Mouse (Mus musculus): ENCODE data around the gene Rin1. TPM values are rescaled to one million over a fixed set of nuclear protein-coding genes. Genes with fewer than 3 reads are reported as not detected.
A peak's percentile ranks its signal among the peaks of the same experiment; 100 is the strongest.
"Not testable (repeated sequence)": the region's sequence is repeated elsewhere in the genome, so short reads cannot be mapped to it uniquely, and the experiment has no call there.

Gene Rin1
- total and polyA plus RNA-seq, 2 experiments from 2014 or later, result 1.3 to 3.1 TPM

GRCm38 (mm10) chr19:5082005-5082404, 31.7 kb downstream of the Rin1 start:
- no peak overlapping the region for H3K27ac ChIP-seq (ENCODE audit: low read depth)

GRCm38 (mm10) chr19:5082596-5082995, 32.3 kb downstream of the Rin1 start:
- H3K4me3 ChIP-seq (ENCODE audit: low read depth, low read length), result no peak overlapping the region
- H3K36me3 ChIP-seq (replicated peaks; ENCODE audit: control insufficient read depth, insufficient read depth, low read length), result no peaks in the 10 kb centered on the region
- no peak overlapping the region for H3K4me2 ChIP-seq (ENCODE audit: low read depth, low read length)
- TF ChIP-seq EP300 (IDR thresholded peaks at IDR 0.05; ENCODE audit: low read depth), result no peak
- no peak for TF ChIP-seq CTCF (IDR thresholded peaks at IDR 0.05; ENCODE audit: low read depth)
- DNase-seq (ENCODE audit: low spot score) (no peak), ATAC-seq (ENCODE audit: insufficient read depth, low read depth) (no peak)
- no peaks in the 10 kb centered on the region for H3K9me3 ChIP-seq (replicated peaks; ENCODE audit: control insufficient read depth, low read length)
- H3K27ac ChIP-seq (ENCODE audit: low read depth), result no peak overlapping the region
- no peak overlapping the region for H3K9ac ChIP-seq (replicated peaks; ENCODE audit: low read depth, low read length)
- peaks cover 65% of the 10 kb centered on the region for H3K27me3 ChIP-seq (ENCODE audit: control insufficient read depth, insufficient read depth, low read length)
- 68% methylated on average over 24 of the region's 24 CpGs for WGBS
- H3K4me1 ChIP-seq (ENCODE audit: control insufficient read depth, insufficient read depth), result peaks cover 6% of the 10 kb centered on the region; the same call in 1 of the 2 replicates

More at GRCm38 (mm10) chr19:5082005-5082404, 31.7 kb downstream of the Rin1 start:
- no peak for TF ChIP-seq CTCF (IDR thresholded peaks at IDR 0.05; ENCODE audit: low read depth)
- Histone ChIP-seq H3K4me3 (ENCODE audit: low read depth, low read length) (no peak overlapping the region), H3K36me3 (replicated peaks; ENCODE audit: control insufficient read depth, insufficient read depth, low read length) (no peaks in the 10 kb centered on the region), H3K4me1 (ENCODE audit: control insufficient read depth, insufficient read depth) (no peaks in the 10 kb centered on the region), H3K9me3 (replicated peaks; ENCODE audit: control insufficient read depth, low read length) (no peaks in the 10 kb centered on the region), H3K9ac (replicated peaks; ENCODE audit: low read depth, low read length) (no peak overlapping the region), H3K4me2 (ENCODE audit: low read depth, low read length) (no peak overlapping the region), H3K27me3 (ENCODE audit: control insufficient read depth, insufficient read depth, low read length) (peaks cover 65% of the 10 kb centered on the region)
- 65% methylated on average over 18 of the region's 18 CpGs for WGBS
- ATAC-seq (ENCODE audit: insufficient read depth, low read depth) (no peak), DNase-seq (ENCODE audit: low spot score) (no peak)

- TF ChIP-seq CTCF (IDR thresholded peaks at IDR 0.05; ENCODE audit: low read depth) (no peak), EP300 (IDR thresholded peaks at IDR 0.05; ENCODE audit: low read depth) (no peak)
- Histone ChIP-seq H3K9ac (replicated peaks; ENCODE audit: low read depth, low read length) (no peak overlapping the region), H3K4me2 (ENCODE audit: low read depth, low read length) (no peak overlapping the region), H3K4me3 (ENCODE audit: low read depth, low read length) (no peak overlapping the region), H3K9me3 (replicated peaks; ENCODE audit: control insufficient read depth, low read length) (no peaks in the 10 kb centered on the region), H3K27me3 (ENCODE audit: control insufficient read depth, insufficient read depth, low read length) (peaks cover 65% of the 10 kb centered on the region), H3K36me3 (replicated peaks; ENCODE audit: control insufficient read depth, insufficient read depth, low read length) (no peaks in the 10 kb centered on the region), H3K27ac (ENCODE audit: low read depth) (no peak overlapping the region), H3K4me1 (ENCODE audit: control insufficient read depth, insufficient read depth) (peaks cover 11% of the 10 kb centered on the region)
- ATAC-seq (ENCODE audit: insufficient read depth, low read depth) (no peak), DNase-seq (ENCODE audit: low spot score) (no peak)
- 56% methylated on average over 3 of the region's 3 CpGs for WGBS
These were observed 33.9 kb downstream of the Rin1 start for GRCm38 (mm10) chr19:5083961-5084833.

- no peak overlapping the region for H3K9ac ChIP-seq (replicated peaks; ENCODE audit: low read depth, low read length)
- H3K27ac ChIP-seq (ENCODE audit: low read depth), result no peak overlapping the region
- H3K36me3 ChIP-seq (replicated peaks; ENCODE audit: control insufficient read depth, insufficient read depth, low read length), result no peaks in the 10 kb centered on the region; the same call in 1 of the 2 replicates
- peaks cover 65% of the 10 kb centered on the region for H3K27me3 ChIP-seq (ENCODE audit: control insufficient read depth, insufficient read depth, low read length)
- peaks cover 14% of the 10 kb centered on the region for H3K4me1 ChIP-seq (ENCODE audit: control insufficient read depth, insufficient read depth)
- H3K4me2 ChIP-seq (ENCODE audit: low read depth, low read length), result peak overlapping the region; percentile 70
- no peaks in the 10 kb centered on the region for H3K9me3 ChIP-seq (replicated peaks; ENCODE audit: control insufficient read depth, low read length)
- no peak for ATAC-seq (ENCODE audit: insufficient read depth, low read depth)
- TF ChIP-seq CTCF (IDR thresholded peaks at IDR 0.05; ENCODE audit: low read depth) (no peak), EP300 (IDR thresholded peaks at IDR 0.05; ENCODE audit: low read depth) (no peak)
- WGBS, result 2% methylated on average over 15 of the region's 15 CpGs
- peak overlapping the region; percentile 50 for H3K4me3 ChIP-seq (ENCODE audit: low read depth, low read length)
- DNase-seq (ENCODE audit: low spot score), result no peak
These were observed 34.5 kb downstream of the Rin1 start for GRCm38 (mm10) chr19:5084834-5085144.

GRCm38 (mm10) chr19:5085145-5085863, 35.0 kb downstream of the Rin1 start, which contains the start of gene Tmem151a:
Gene Tmem151a, minus strand, starts transcription at chr19:5085531.
- DNase-seq (ENCODE audit: low spot score), result no peak
- Histone ChIP-seq H3K9ac (replicated peaks; ENCODE audit: low read depth, low read length) (no peak within 1 kb of the TSS), H3K36me3 (replicated peaks; ENCODE audit: control insufficient read depth, insufficient read depth, low read length) (peaks cover 1% of the 10 kb centered on the region; the same call in 1 of the 2 replicates), H3K27me3 (ENCODE audit: control insufficient read depth, insufficient read depth, low read length) (peaks cover 62% of the 10 kb centered on the region), H3K27ac (ENCODE audit: low read depth) (no peak within 1 kb of the TSS), H3K4me1 (ENCODE audit: control insufficient read depth, insufficient read depth) (peaks cover 14% of the 10 kb centered on the region), H3K9me3 (replicated peaks; ENCODE audit: control insufficient read depth, low read length) (no peaks in the 10 kb centered on the region), H3K4me2 (ENCODE audit: low read depth, low read length) (peak within 1 kb of the TSS; percentile 70), H3K4me3 (ENCODE audit: low read depth, low read length) (peak within 1 kb of the TSS; percentile 50)
- ATAC-seq (ENCODE audit: insufficient read depth, low read depth), result no peak
- no peak for TF ChIP-seq CTCF (IDR thresholded peaks at IDR 0.05; ENCODE audit: low read depth)
- TF ChIP-seq EP300 (IDR thresholded peaks at IDR 0.05; ENCODE audit: low read depth), result no peak
- under 1% methylated on average over 49 of the region's 69 CpGs for WGBS

- not testable (repeated sequence) for DNase-seq (ENCODE audit: low spot score); H3K4me3 ChIP-seq (ENCODE audit: low read depth, low read length); ATAC-seq (ENCODE audit: insufficient read depth, low read depth); H3K27ac ChIP-seq (ENCODE audit: low read depth); H3K9me3 ChIP-seq (replicated peaks; ENCODE audit: control insufficient read depth, low read length); H3K9ac ChIP-seq (replicated peaks; ENCODE audit: low read depth, low read length); H3K4me2 ChIP-seq (ENCODE audit: low read depth, low read length)
- H3K4me1 ChIP-seq (ENCODE audit: control insufficient read depth, insufficient read depth), result peaks cover 14% of the 10 kb centered on the region
- H3K27me3 ChIP-seq (ENCODE audit: control insufficient read depth, insufficient read depth, low read length), result peaks cover 50% of the 10 kb centered on the region
- 61% methylated on average over 4 of the region's 4 CpGs for WGBS
- peaks cover 10% of the 10 kb centered on the region for H3K36me3 ChIP-seq (replicated peaks; ENCODE audit: control insufficient read depth, insufficient read depth, low read length)
These were observed 36.3 kb downstream of the Rin1 start for GRCm38 (mm10) chr19:5086533-5086932.
